Mouse (Mus musculus): ENCODE measurements around the gene Akain1.

Akain1 gene

GRCm38 (mm10) chr17:69479261-69479660, 40.1 kb downstream of the Akain1 start:
- DNase-seq (ENCODE audit: low read depth, low spot score) = no peak

GRCm38 (mm10) chr17:69487116-69487515, 48.0 kb downstream of the Akain1 start:
- DNase-seq (ENCODE audit: low read depth, low spot score) = no peak

GRCm38 (mm10) chr17:69487884-69488283, 48.8 kb downstream of the Akain1 start:
- no peak for DNase-seq (ENCODE audit: low read depth, low spot score)

GRCm38 (mm10) chr17:69488826-69489225, 49.7 kb downstream of the Akain1 start:
- no peak for DNase-seq (ENCODE audit: low read depth, low spot score)

- DNase-seq (ENCODE audit: low read depth, low spot score) = no peak
These were observed 53.2 kb downstream of the Akain1 start for GRCm38 (mm10) chr17:69492368-69492767.

GRCm38 (mm10) chr17:69495531-69495930, 56.4 kb downstream of the Akain1 start:
- DNase-seq (ENCODE audit: low read depth, low spot score) = no peak

- no peak for DNase-seq (ENCODE audit: low read depth, low spot score)
These were observed 57.0 kb downstream of the Akain1 start for GRCm38 (mm10) chr17:69496125-69496524.

GRCm38 (mm10) chr17:69497315-69497714, 58.2 kb downstream of the Akain1 start:
- DNase-seq (ENCODE audit: low read depth, low spot score) = no peak

- no peak for DNase-seq (ENCODE audit: low read depth, low spot score)
These were observed 59.8 kb downstream of the Akain1 start for GRCm38 (mm10) chr17:69498913-69499312.

GRCm38 (mm10) chr17:69499441-69499840, 60.3 kb downstream of the Akain1 start:
- DNase-seq (ENCODE audit: low read depth, low spot score) = no peak

GRCm38 (mm10) chr17:69506070-69506469, 66.9 kb downstream of the Akain1 start:
- no peak for DNase-seq (ENCODE audit: low read depth, low spot score)

- DNase-seq (ENCODE audit: low read depth, low spot score) = no peak
These were observed 77.3 kb downstream of the Akain1 start for GRCm38 (mm10) chr17:69516344-69516907.

- DNase-seq (ENCODE audit: low read depth, low spot score) = no peak
These were observed 92.3 kb downstream of the Akain1 start for GRCm38 (mm10) chr17:69531472-69531871.
